Mouse (Mus musculus) urinary bladder, adult 2 months (tissue): ENCODE measurements around the gene Zfp952. TPM values are rescaled to one million over a fixed set of nuclear protein-coding genes. Genes with fewer than 3 reads are reported as not detected.
"Not testable (repeated sequence)": the region's sequence is repeated elsewhere in the genome, so short reads cannot be mapped to it uniquely, and the experiment has no call there.

ENCODE experiments used
- DNase-seq: peaks from one replicate; pipeline ENCODE4 v3.0.0; 2022; ENCODE audit warnings: low spot score
- polyA plus RNA-seq: library from polyadenylated mRNA; depleted of rRNA; stranded (reverse); fragments of >200 nt; gene quantifications from 2 replicates; pipeline ENCODE4 v1.2.3, GENCODE M21; 2012; rRNA removed

Zfp952 gene
- polyA plus RNA-seq, result 8.0 and 8.6 TPM in 2 replicates

GRCm38 (mm10) chr17:32992699-32993474 lies at the start of gene Zfp952:
Zfp952 (plus strand) TSS chr17:32993129.
- peak; percentile 48 for DNase-seq

- DNase-seq, result no peak
Observed at GRCm38 (mm10) chr17:32943661-32944060, 49.3 kb upstream of the Zfp952 start.

- no peak for DNase-seq
Observed at GRCm38 (mm10) chr17:32944402-32945035, 48.4 kb upstream of the Zfp952 start.

GRCm38 (mm10) chr17:32946716-32947115 lies 46.2 kb upstream of the Zfp952 start:
- no peak for DNase-seq

- peak; percentile 90 for DNase-seq
Observed at GRCm38 (mm10) chr17:32947215-32947914, 45.6 kb upstream of the Zfp952 start, which contains the start of gene Cyp4f13. Cyp4f13 (minus strand) TSS chr17:32947402.

GRCm38 (mm10) chr17:32950136-32950535 lies 42.8 kb upstream of the Zfp952 start:
- DNase-seq, result no peak

- DNase-seq, result no peak
Observed at GRCm38 (mm10) chr17:32951006-32951405, 41.9 kb upstream of the Zfp952 start.

GRCm38 (mm10) chr17:32951441-32951840 lies 41.5 kb upstream of the Zfp952 start:
- peak; percentile 71 for DNase-seq

- no peak for DNase-seq
Observed at GRCm38 (mm10) chr17:32965253-32965622, 27.7 kb upstream of the Zfp952 start.

- peak; percentile 72 for DNase-seq
Observed at GRCm38 (mm10) chr17:32965623-32966290, 27.2 kb upstream of the Zfp952 start, which contains the start of gene Zfp472. Zfp472 (plus strand) TSS chr17:32965814.

- DNase-seq, result no peak
Observed at GRCm38 (mm10) chr17:32981361-32981760, 11.6 kb upstream of the Zfp952 start.

- DNase-seq, result no peak
Observed at GRCm38 (mm10) chr17:32986301-32986700, 6.6 kb upstream of the Zfp952 start.

- no peak for DNase-seq
Observed at GRCm38 (mm10) chr17:32991965-32992698, 797 bp upstream of the Zfp952 start.

GRCm38 (mm10) chr17:32998492-32998891 lies 5.6 kb downstream of the Zfp952 start:
- no peak for DNase-seq

- DNase-seq, result no peak
Observed at GRCm38 (mm10) chr17:33008337-33008736, 15.4 kb downstream of the Zfp952 start.

GRCm38 (mm10) chr17:33020434-33020833 lies 27.5 kb downstream of the Zfp952 start:
- DNase-seq, result not testable (repeated sequence)

- no peak for DNase-seq
Observed at GRCm38 (mm10) chr17:33032376-33032775, 39.4 kb downstream of the Zfp952 start.

GRCm38 (mm10) chr17:33032900-33033891 lies 40.3 kb downstream of the Zfp952 start, which contains the start of gene Zfp763:
Zfp763 (minus strand) TSS chr17:33033402.
- DNase-seq, result peak; percentile 57
